In the genomic region with DNA sequence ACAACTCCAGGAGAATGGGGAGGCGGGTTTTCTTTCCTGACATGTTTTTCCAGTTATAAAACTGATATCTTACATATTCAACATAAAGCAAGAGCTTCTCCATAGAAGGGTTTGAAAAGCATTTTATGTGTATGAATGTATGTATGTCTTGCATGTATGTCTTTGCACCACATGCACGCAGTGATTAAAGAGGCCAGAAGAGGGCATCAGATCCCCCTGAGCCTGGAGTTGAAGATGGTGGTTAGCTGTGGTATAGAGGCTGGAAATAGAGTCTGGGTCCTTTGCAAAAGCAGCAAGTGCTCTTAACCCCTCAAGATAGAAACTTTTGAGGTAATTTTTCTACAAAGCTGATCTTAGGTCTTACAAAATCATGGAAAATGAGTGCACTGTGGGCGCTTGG, we compare ENCODE assay signal across 10 mouse cellular contexts. TPM values are rescaled to one million over a fixed set of nuclear protein-coding genes. Genes with fewer than 3 reads are reported as not detected.
DNase-seq lines count a peak whose midpoint lies in the region; ATAC-seq lines count a peak whose summit lies in the region.
"Had no signal": no experiment of that assay in that cellular context is flagged by ENCODE, and none has a peak within 500 bp of the region (broad histone marks: within the 10 kb centered on the region; RNA-seq: fewer than 3 reads in every experiment).

No protein-coding gene starts in this region.

- ATAC-seq in liver, embryonic 11.5 days (replicated peaks; ENCODE audit: low FRiP score), result no peak

- H3K27me3 ChIP-seq in liver, embryonic 11.5 days (replicated peaks; ENCODE audit: control insufficient read depth, insufficient read depth, low read length), result no peaks in the 10 kb centered on the region
- no peaks in the 10 kb centered on the region for H3K27me3 ChIP-seq in embryonic facial prominence, embryonic 10.5 days (replicated peaks; ENCODE audit: low read depth, poor library complexity, severe bottlenecking)
- H3K27me3 ChIP-seq in splenic B cell, adult 2 months (ENCODE audit: control insufficient read depth, insufficient read depth, low read length, poor library complexity, severe bottlenecking), result no peaks in the 10 kb centered on the region

- no peak overlapping the region for H3K9ac ChIP-seq in liver, embryonic 11.5 days (ENCODE audit: low read depth, low read length)

- no peaks in the 10 kb centered on the region for H3K4me1 ChIP-seq in liver, embryonic 11.5 days (replicated peaks; ENCODE audit: control insufficient read depth, insufficient read depth, low read length)
- H3K4me1 ChIP-seq in embryonic facial prominence, embryonic 10.5 days, result no peaks in the 10 kb centered on the region

- 63% methylated on average over 3 of the region's 3 CpGs for WGBS in liver, embryonic 11.5 days
- WGBS in embryonic facial prominence, embryonic 10.5 days, result 59% methylated on average over 3 of the region's 3 CpGs

- H3K9me3 ChIP-seq in liver, embryonic 11.5 days (ENCODE audit: control insufficient read depth, low read length), result no peaks in the 10 kb centered on the region
- no peaks in the 10 kb centered on the region for H3K9me3 ChIP-seq in embryonic facial prominence, embryonic 10.5 days

- H3K27ac ChIP-seq in liver, embryonic 11.5 days (ENCODE audit: low read depth, low read length), result no peak overlapping the region
- no peak overlapping the region for H3K27ac ChIP-seq in embryonic facial prominence, embryonic 10.5 days (replicated peaks)

- DNase-seq in adrenal gland, postnatal 10 days, result peak; percentile 38
- DNase-seq in adrenal gland, postnatal 4 days (ENCODE audit: low spot score in 2 of 2), result no peak
- DNase-seq in liver, result peak; percentile 38
- DNase-seq in liver, embryonic 11.5 days (ENCODE audit: low spot score), result no peak
- DNase-seq in embryonic facial prominence, embryonic 10.5 days (ENCODE audit: low spot score), result peak; percentile 35
- peak; percentile 65 for DNase-seq in splenic B cell, adult 2 months (ENCODE audit: low read depth, low spot score)
- DNase-seq in right cerebral cortex, postnatal 10 days (ENCODE audit: low spot score in 2 of 2), result no peak
- DNase-seq in heart, adult 9 months (ENCODE audit: low spot score in 2 of 2), result no peak
- DNase-seq: layer of hippocampus, postnatal 36 days had no signal

- H3K4me2 ChIP-seq in liver, embryonic 11.5 days, result no peak overlapping the region

- no peak overlapping the region for H3K4me3 ChIP-seq in liver, embryonic 11.5 days (ENCODE audit: low read depth, low read length)
- no peak overlapping the region for H3K4me3 ChIP-seq in embryonic facial prominence, embryonic 10.5 days

- peaks cover 25% of the 10 kb centered on the region for H3K36me3 ChIP-seq in liver, embryonic 11.5 days (ENCODE audit: control insufficient read depth, insufficient read depth, low read length)
- peaks cover 67% of the 10 kb centered on the region for H3K36me3 ChIP-seq in embryonic facial prominence, embryonic 10.5 days (replicated peaks)
- H3K36me3 ChIP-seq in splenic B cell, adult 2 months (ENCODE audit: control insufficient read depth, insufficient read depth, low read length, poor library complexity, severe bottlenecking), result peaks cover 1% of the 10 kb centered on the region; the same call in 1 of the 2 replicates

RNA-seq across cellular contexts. Expression of a gene that starts 7.4 kb away (rescaled TPM):
- 10 to 100 TPM; 32.1 to 34.1 TPM for total RNA-seq in adrenal gland, postnatal 10 days (2021)
- total RNA-seq in adrenal gland, postnatal 4 days (2021), result 10 to 100 TPM; 42.2 to 46.1 TPM
- polyA plus RNA-seq in liver, embryonic 11.5 days (2014; fragmentation: Nextera tagmentation; extraction: Ambion mirVana), result 21.5 and 25.1 TPM in 2 replicates
- polyA plus RNA-seq in embryonic facial prominence, embryonic 10.5 days (2016; fragmentation: Nextera tagmentation; extraction: Ambion mirVana), result 27.5 and 30.7 TPM in 2 replicates

RNA-seq across cellular contexts. Expression of a gene that starts 16.7 kb away (rescaled TPM):
- total RNA-seq in adrenal gland, postnatal 10 days (2021), result under 1 TPM; 0.51 to 0.81 TPM
- 1 to 10 TPM in 1 of 2 experiments, under 1 TPM in 1; 0.45 to 1.2 TPM for total RNA-seq in adrenal gland, postnatal 4 days (2021)
- polyA plus RNA-seq in liver, embryonic 11.5 days (2014; fragmentation: Nextera tagmentation; extraction: Ambion mirVana), result 5.6 and 6.3 TPM in 2 replicates
- 0.21 and 0.29 TPM in 2 replicates for polyA plus RNA-seq in embryonic facial prominence, embryonic 10.5 days (2016; fragmentation: Nextera tagmentation; extraction: Ambion mirVana)
- total RNA-seq: layer of hippocampus, postnatal 36 days; neutrophil, adult 5-6 weeks had no signal

Comparison
In these comparisons a context has a peak if more than half of its experiments do, and no peak if none do; other contexts are left out.
1. DNase-seq: peak in adrenal gland, postnatal 10 days (single experiment), liver (single experiment), embryonic facial prominence, embryonic 10.5 days (single experiment) and splenic B cell, adult 2 months (single experiment); none in adrenal gland, postnatal 4 days (0 of 2), liver, embryonic 11.5 days (single experiment), right cerebral cortex, postnatal 10 days (0 of 2) and heart, adult 9 months (0 of 2).